Mouse (Mus musculus) MEL (cell line): ENCODE measurements at regions not wholly inside any gene's neighbourhood (a gene's known extent, or its start where the extent isn't known, plus 50 kb on each side); places are given as distances from the start of the nearest gene placed in this dataset.

Source experiments
- CTCF ChIP-seq, 3 experiments: IDR thresholded peaks in 2 of 3; conservative IDR thresholded peaks in 1 of 3; 2 replicates each; pipeline ENCODE4 v1.5.1; 2011 to 2012; ENCODE audit warnings: low read length in 3 of 3, low read depth in 2 of 3, mild to moderate bottlenecking in 2 of 3, improper control_type of control experiment in 1 of 3, inconsistent platforms in 1 of 3, mixed read lengths in 1 of 3, moderate library complexity in 1 of 3; ENCODE audit not compliant: control insufficient read depth in 1 of 3, insufficient read depth in 1 of 3, poor library complexity in 1 of 3, severe bottlenecking in 1 of 3
- ELF1 ChIP-seq: IDR thresholded peaks from 2 replicates; pipeline ENCODE4 v1.6.1; 2014; ENCODE audit warnings: low read depth, mild to moderate bottlenecking, inconsistent platforms, low read length, improper control_type of control experiment, moderate library complexity
- MAFK ChIP-seq: IDR thresholded peaks from 2 replicates; pipeline ENCODE4 v1.6.1; 2011; ENCODE audit warnings: low read depth, mild to moderate bottlenecking, low read length, improper control_type of control experiment, borderline replicate concordance
- POLR2A ChIP-seq, 2 experiments: IDR thresholded peaks; 2 replicates each; pipeline ENCODE4 v1.6.1; 2011 to 2012; ENCODE audit warnings: low read length in 2 of 2, mild to moderate bottlenecking in 2 of 2, control low read depth in 1 of 2, improper control_type of control experiment in 1 of 2, low read depth in 1 of 2, moderate library complexity in 1 of 2; ENCODE audit not compliant: control insufficient read depth in 1 of 2, insufficient read depth in 1 of 2, poor library complexity in 1 of 2
- SIN3A ChIP-seq: IDR thresholded peaks from 2 replicates; pipeline ENCODE4 v1.6.1; 2012; ENCODE audit warnings: low read length, improper control_type of control experiment, inconsistent platforms
- TCF12 ChIP-seq: IDR thresholded peaks from 2 replicates; pipeline ENCODE4 v1.6.1; 2014; ENCODE audit warnings: low read depth, mild to moderate bottlenecking, inconsistent platforms, low read length, improper control_type of control experiment, moderate library complexity
- UBTF ChIP-seq: IDR thresholded peaks from 2 replicates; pipeline ENCODE4 v1.6.1; 2012; ENCODE audit warnings: low read depth, mild to moderate bottlenecking, inconsistent platforms, low read length, improper control_type of control experiment, moderate library complexity, borderline replicate concordance; ENCODE audit not compliant: insufficient read depth

DNA sequence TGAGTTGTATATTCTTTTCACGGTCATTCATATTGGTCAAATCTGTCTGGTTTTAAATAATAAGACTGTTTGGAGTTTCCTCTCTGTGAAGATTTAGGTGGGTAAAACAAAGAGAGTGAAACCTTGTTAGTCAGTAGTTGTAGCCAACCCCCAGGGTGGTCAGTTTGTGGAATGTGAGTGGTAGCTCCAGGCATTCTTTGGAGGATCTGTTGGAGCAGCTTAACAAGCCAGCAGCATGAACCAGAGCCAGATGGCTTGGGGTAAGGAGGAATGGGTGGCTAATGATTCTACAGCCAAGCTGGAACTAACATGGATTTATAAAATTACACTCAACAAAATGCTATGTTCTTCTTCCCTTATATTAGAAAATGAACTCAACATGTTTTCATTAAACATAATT lies 489.7 kb upstream of the Pabpc4l start:
- TF ChIP-seq MAFK = no peak
- TF ChIP-seq POLR2A (IDR thresholded peaks at IDR 0.05; ENCODE audit: control insufficient read depth in 1 of 2, insufficient read depth in 1 of 2, low read depth in 1 of 2, low read length in 2 of 2, poor library complexity in 1 of 2) = no peak
- no peak for TF ChIP-seq CTCF (IDR thresholded peaks at IDR 0.05 in 2 of 3, conservative IDR thresholded peaks at IDR 0.05 in 1 of 3; ENCODE audit: control insufficient read depth in 1 of 3, insufficient read depth in 1 of 3, low read depth in 2 of 3, low read length in 3 of 3, poor library complexity in 1 of 3, severe bottlenecking in 1 of 3)
- TF ChIP-seq SIN3A = no peak
- no peak for TF ChIP-seq TCF12
- TF ChIP-seq UBTF = no peak
- no peak for TF ChIP-seq ELF1
